ENCODE assay signal across 9 mouse cellular contexts in the genomic region with DNA sequence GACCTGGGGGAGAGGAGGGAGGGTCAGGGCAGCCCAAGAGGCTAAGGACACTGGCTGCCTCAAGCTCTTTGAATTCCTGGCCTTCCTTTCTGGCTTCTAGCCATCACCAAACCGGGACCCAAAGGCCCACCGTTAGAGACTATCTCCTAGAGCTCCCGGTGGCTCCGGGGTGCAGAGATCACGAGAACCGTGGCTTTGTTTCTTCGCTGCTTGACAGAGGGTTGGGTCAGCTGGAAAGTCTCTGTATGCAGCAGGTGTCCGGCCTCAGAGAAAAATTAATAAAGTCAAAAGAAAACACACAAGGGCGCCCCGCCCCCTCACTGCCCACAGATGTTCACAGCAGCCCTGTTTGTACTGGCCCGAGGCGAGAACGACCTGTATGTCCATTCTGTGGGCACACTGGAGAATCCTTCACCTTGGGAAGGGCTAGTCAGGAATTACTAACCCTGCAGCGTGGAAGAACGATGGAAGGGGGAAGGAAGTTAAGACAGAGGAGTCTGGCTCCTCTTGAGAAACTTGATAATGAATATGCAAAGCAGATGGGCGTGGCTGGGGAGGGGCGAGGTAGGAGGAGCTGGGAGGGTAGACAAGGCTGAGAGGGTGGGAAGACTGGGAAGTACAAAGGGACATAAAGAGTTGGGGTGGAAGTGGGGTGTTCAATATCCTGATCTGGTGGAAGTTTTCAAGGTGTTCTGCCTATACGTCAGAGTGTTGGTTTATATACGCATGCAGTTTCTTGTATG. TPM values are rescaled to one million over a fixed set of nuclear protein-coding genes. Genes with fewer than 3 reads are reported as not detected.
DNase-seq lines count a peak whose midpoint lies in the region; ATAC-seq and TF ChIP-seq lines count a peak whose summit lies in the region.
"Had no signal": no experiment of that assay in that cellular context is flagged by ENCODE, and none has a peak within 500 bp of the region (broad histone marks: within the 10 kb centered on the region; RNA-seq: fewer than 3 reads in every experiment).

No protein-coding gene starts in this region.

- no peak for ATAC-seq in forebrain, embryonic 16.5 days
- no peak for ATAC-seq in kidney, postnatal 0 days (replicated peaks; ENCODE audit: low FRiP score, low read depth)
- ATAC-seq in liver, embryonic 15.5 days (ENCODE audit: insufficient read depth): no peak

- no peaks in the 10 kb centered on the region for H3K36me3 ChIP-seq in forebrain, embryonic 10.5 days (replicated peaks)
- H3K36me3 ChIP-seq in forebrain, embryonic 16.5 days (ENCODE audit: control insufficient read depth, insufficient read depth): no peaks in the 10 kb centered on the region
- no peaks in the 10 kb centered on the region for H3K36me3 ChIP-seq in kidney, postnatal 0 days (ENCODE audit: insufficient read depth, low read length)
- no peaks in the 10 kb centered on the region for H3K36me3 ChIP-seq in liver, embryonic 15.5 days (replicated peaks)

- no peak overlapping the region for H3K9ac ChIP-seq in forebrain, embryonic 16.5 days (replicated peaks; ENCODE audit: low read depth, low read length)
- no peak overlapping the region for H3K9ac ChIP-seq in kidney, postnatal 0 days (ENCODE audit: low read depth, low read length)
- H3K9ac ChIP-seq in liver, embryonic 15.5 days: no peak overlapping the region

- H3K4me3 ChIP-seq in forebrain, embryonic 10.5 days: peak overlapping the region; percentile 16; the same call in 1 of the 2 replicates
- H3K4me3 ChIP-seq in forebrain, embryonic 16.5 days (replicated peaks; ENCODE audit: low read length): no peak overlapping the region
- H3K4me3 ChIP-seq in kidney, postnatal 0 days (replicated peaks; ENCODE audit: low read depth, low read length): no peak overlapping the region
- no peak overlapping the region for H3K4me3 ChIP-seq in liver, embryonic 15.5 days (replicated peaks)

- no peak for TF ChIP-seq CTCF in kidney, postnatal 0 days (IDR thresholded peaks at IDR 0.05; ENCODE audit: low read depth)

- WGBS in forebrain, embryonic 10.5 days: 45% methylated on average over 19 of the region's 19 CpGs
- 42% methylated on average over 19 of the region's 19 CpGs for WGBS in forebrain, embryonic 16.5 days
- WGBS in kidney, postnatal 0 days: 35% methylated on average over 19 of the region's 19 CpGs
- WGBS in liver, embryonic 15.5 days (ENCODE audit: insufficient replicate concordance): 40% methylated on average over 19 of the region's 19 CpGs

- H3K27ac ChIP-seq in forebrain, embryonic 10.5 days: 0 out of 2 replicates have a peak overlapping the region, but pooled peaks have one; percentile 6
- no peak overlapping the region for H3K27ac ChIP-seq in forebrain, embryonic 16.5 days (ENCODE audit: low read length)
- H3K27ac ChIP-seq in kidney, postnatal 0 days: no peak overlapping the region
- H3K27ac ChIP-seq in liver, embryonic 15.5 days (replicated peaks): no peak overlapping the region
- H3K27ac ChIP-seq: macrophage had no signal

- DNase-seq in forebrain, embryonic 10.5 days (ENCODE audit: extremely low spot score, low spot score): no peak
- DNase-seq in kidney, postnatal 0 days (ENCODE audit: low spot score): no peak
- no peak for DNase-seq in kidney, adult 18-20 months
- peak; percentile 44 for DNase-seq in embryo, embryonic 10.5 days (ENCODE audit: low spot score)
- DNase-seq in right cerebral cortex, adult 18-20 months: no peak
- no peak for DNase-seq in left cerebral cortex, adult 11 months (ENCODE audit: low spot score)

- H3K27me3 ChIP-seq in forebrain, embryonic 10.5 days (ENCODE audit: poor library complexity, severe bottlenecking): peaks cover 83% of the 10 kb centered on the region
- H3K27me3 ChIP-seq in forebrain, embryonic 16.5 days (replicated peaks; ENCODE audit: control insufficient read depth, insufficient read depth, low read length): peaks cover 14% of the 10 kb centered on the region
- H3K27me3 ChIP-seq in kidney, postnatal 0 days (ENCODE audit: insufficient read depth, low read length): 0 out of 2 replicates have a peak, but pooled peaks cover 8% of the 10 kb centered on the region
- peaks cover 84% of the 10 kb centered on the region for H3K27me3 ChIP-seq in liver, embryonic 15.5 days

- peaks cover 36% of the 10 kb centered on the region for H3K4me1 ChIP-seq in forebrain, embryonic 10.5 days
- peaks cover 13% of the 10 kb centered on the region for H3K4me1 ChIP-seq in forebrain, embryonic 16.5 days (replicated peaks; ENCODE audit: control insufficient read depth, insufficient read depth, low read length)
- H3K4me1 ChIP-seq in kidney, postnatal 0 days (replicated peaks; ENCODE audit: insufficient read depth, low read length): peaks cover 12% of the 10 kb centered on the region
- H3K4me1 ChIP-seq in liver, embryonic 15.5 days (replicated peaks): peaks cover 22% of the 10 kb centered on the region

- no peak overlapping the region for H3K4me2 ChIP-seq in forebrain, embryonic 16.5 days (ENCODE audit: low read length)
- H3K4me2 ChIP-seq in kidney, postnatal 0 days (ENCODE audit: low read length): peak overlapping the region; percentile 32; the same call in 1 of the 2 replicates
- peak overlapping the region; percentile 7 for H3K4me2 ChIP-seq in liver, embryonic 15.5 days

- H3K9me3 ChIP-seq in forebrain, embryonic 10.5 days: no peaks in the 10 kb centered on the region
- no peaks in the 10 kb centered on the region for H3K9me3 ChIP-seq in forebrain, embryonic 16.5 days (ENCODE audit: control insufficient read depth, low read length)
- no peaks in the 10 kb centered on the region for H3K9me3 ChIP-seq in kidney, postnatal 0 days (replicated peaks; ENCODE audit: low read length)
- H3K9me3 ChIP-seq in liver, embryonic 15.5 days (replicated peaks): no peaks in the 10 kb centered on the region

RNA-seq across cellular contexts. Expression of gene Plekha6, which starts 4.5 kb away (rescaled TPM):
- 9.0 and 9.9 TPM in 2 replicates for polyA plus RNA-seq in forebrain, embryonic 10.5 days (2016; fragmentation: Nextera tagmentation; extraction: Ambion mirVana)
- polyA plus RNA-seq in forebrain, embryonic 16.5 days (2015; fragmentation: Nextera tagmentation; extraction: Ambion mirVana): 10.7 and 11.7 TPM in 2 replicates
- polyA plus RNA-seq in kidney, postnatal 0 days (2015; fragmentation: Nextera tagmentation; extraction: Ambion mirVana): 8.1 and 8.8 TPM in 2 replicates
- polyA plus RNA-seq in liver, embryonic 15.5 days (2015; fragmentation: Nextera tagmentation; extraction: Ambion mirVana): 2.2 and 2.5 TPM in 2 replicates
- polyA plus RNA-seq: macrophage had no signal

RNA-seq across cellular contexts. Expression of gene Ppp1r15b, which starts 37.5 kb away (rescaled TPM):
- 59.1 and 59.3 TPM in 2 replicates for polyA plus RNA-seq in forebrain, embryonic 10.5 days (2016; fragmentation: Nextera tagmentation; extraction: Ambion mirVana)
- 36.3 and 40.3 TPM in 2 replicates for polyA plus RNA-seq in forebrain, embryonic 16.5 days (2015; fragmentation: Nextera tagmentation; extraction: Ambion mirVana)
- polyA plus RNA-seq in kidney, postnatal 0 days (2015; fragmentation: Nextera tagmentation; extraction: Ambion mirVana): 27.2 and 29.5 TPM in 2 replicates
- 39.1 and 45.5 TPM in 2 replicates for polyA plus RNA-seq in liver, embryonic 15.5 days (2015; fragmentation: Nextera tagmentation; extraction: Ambion mirVana)
